Mouse (Mus musculus): ENCODE measurements around the gene Cars.

- TF ChIP-seq CTCF (IDR thresholded peaks at IDR 0.05; ENCODE audit: low read depth, low read length): peak; percentile 60
- no peak for TF ChIP-seq POLR2A (IDR thresholded peaks at IDR 0.05; ENCODE audit: insufficient read depth, low read length)
- no peak for TF ChIP-seq EP300 (IDR thresholded peaks at IDR 0.05; ENCODE audit: insufficient read depth, low read depth, low read length)
Measured at GRCm38 (mm10) chr7:143612215-143612614, 12.3 kb upstream of the Cars start.

Measured in ES-Bruce4 (cell line).